Mouse (Mus musculus) lung, postnatal 4 days (tissue): Measurements from ENCODE around the gene Acsm4.
A peak's percentile ranks its signal among the peaks of the same experiment; 100 is the strongest.
"Not testable (repeated sequence)": the region's sequence is repeated elsewhere in the genome, so short reads cannot be mapped to it uniquely, and the experiment has no call there.

ENCODE experiments used
- DNase-seq, 2 experiments: peaks; one replicate each; pipeline ENCODE4 v3.0.0; 2021

Gene Acsm4

DNA sequence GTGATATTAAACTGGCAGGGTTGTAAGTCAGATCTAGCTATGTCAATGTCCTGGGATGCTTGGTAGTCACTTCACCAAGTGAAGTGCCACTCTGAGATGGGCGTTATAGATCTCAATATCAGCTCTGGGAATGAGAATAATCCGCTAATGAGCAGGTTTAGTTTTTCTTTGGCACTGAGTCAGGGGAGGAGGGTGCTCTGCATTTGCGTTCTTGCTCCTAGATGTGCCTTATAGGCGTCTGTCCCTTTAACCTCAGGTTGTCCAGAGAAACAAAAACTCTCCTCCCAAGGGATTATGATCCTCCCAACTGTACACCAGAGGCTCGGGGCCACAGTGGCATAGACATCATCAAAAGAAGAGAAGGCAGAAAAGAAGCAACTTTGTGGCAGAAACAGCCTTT, at the start of gene Acsm4:
Acsm4 (plus strand) TSS at position 301 of the 400 bp plus-strand sequence.
- DNase-seq: no peak

DNA sequence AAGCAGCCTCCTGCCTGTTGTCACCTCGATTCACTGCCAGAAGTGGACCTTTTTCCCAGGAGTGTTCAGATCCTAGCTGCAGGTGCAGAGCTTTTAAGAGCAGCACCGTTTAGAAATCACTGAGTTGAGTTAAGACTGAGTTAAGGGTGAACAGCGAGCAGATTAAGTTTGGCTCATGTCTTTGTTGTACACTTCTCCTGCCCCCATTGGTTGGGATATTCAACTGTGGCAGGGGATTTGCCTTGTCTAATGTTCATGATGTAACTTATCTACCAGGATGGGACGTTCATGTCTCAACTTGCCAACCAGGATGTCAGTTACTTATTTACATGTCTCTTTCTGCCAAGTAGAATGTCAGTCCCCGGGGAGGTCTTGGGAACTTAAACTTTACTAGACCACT, 47.5 kb upstream of the Acsm4 start:
- DNase-seq: no peak

DNA sequence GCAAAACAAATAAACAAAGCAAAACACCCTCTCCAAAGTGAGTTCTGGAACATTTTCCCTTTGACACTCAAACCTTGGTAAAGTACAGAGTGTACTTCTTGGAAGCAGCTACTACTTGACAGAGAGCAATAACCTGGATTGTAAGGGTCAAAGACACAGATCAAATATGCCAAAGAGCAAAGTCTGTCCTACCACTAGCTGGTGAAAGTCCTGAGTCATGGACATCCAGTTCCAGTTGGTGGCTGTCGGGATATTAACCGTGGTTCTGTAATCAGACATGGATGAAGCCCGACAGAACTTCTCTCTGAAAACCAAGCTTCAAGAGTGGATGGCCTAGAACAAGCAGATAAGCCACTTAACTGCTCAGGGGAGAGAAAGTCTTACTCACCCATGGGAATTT, 21.9 kb upstream of the Acsm4 start:
- DNase-seq: no peak

- DNase-seq: no peak
These were observed 19.4 kb upstream of the Acsm4 start for GRCm38 (mm10) chr7:119670395-119670794.

DNA sequence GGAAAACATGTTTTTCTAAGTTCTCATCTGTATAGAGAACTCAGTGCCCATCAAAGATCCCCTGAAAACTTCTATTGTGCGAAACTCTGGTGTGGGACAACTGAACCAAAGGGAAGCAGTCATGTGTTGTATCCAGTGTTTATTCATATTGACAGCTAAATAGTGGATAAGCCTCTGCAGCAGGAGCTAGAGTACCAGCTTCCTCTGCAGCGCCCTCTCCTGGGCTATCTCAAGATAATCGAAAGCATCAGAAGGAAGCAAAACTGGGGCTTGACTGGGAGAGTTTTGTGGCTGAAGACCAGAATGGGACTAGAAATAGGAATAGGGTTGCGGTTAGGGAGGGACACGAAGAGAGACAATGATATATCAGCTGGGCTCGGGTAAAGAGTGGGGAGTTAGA, 18.9 kb upstream of the Acsm4 start:
- no peak for DNase-seq

DNA sequence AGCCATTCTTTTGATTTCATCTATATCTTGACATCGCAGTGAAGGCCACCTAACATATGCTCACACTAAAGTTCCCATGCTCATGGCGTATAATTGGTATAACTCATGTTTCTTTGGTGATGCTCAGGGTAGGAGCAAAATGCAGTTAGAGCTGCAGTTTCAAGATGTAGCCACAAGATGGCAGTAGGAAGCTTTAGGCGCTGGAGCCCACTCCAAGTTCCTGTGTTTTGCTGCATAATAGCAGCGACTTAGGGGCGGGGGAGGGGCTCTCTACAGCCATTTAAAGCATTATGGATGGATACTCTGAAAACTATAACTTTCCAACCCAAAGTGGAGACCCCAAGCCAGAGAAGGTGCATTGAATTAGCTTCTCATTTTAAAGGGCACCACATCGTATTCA, 16.4 kb upstream of the Acsm4 start:
- DNase-seq: peak in 1 of 2 experiments; percentile 17

DNA sequence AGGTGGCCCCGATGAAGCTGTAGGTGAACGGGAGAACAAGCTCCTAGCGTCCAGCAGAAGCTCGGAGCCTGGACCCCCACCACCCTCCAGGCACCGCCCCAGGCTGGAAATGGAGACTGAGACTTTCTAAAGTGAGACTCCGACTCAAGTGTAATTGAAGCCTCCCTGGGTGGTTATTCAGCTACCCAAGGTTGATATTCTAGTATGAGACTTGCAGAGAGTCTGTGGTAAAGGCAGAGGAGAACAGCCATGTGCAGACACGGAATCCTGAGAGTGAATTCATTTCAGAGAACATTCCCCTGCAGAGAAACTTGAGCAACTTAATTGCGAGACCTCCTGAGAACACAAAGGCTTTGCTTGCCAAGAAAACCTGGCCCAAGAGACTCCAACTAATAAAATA, 9.7 kb upstream of the Acsm4 start:
- DNase-seq: no peak

DNA sequence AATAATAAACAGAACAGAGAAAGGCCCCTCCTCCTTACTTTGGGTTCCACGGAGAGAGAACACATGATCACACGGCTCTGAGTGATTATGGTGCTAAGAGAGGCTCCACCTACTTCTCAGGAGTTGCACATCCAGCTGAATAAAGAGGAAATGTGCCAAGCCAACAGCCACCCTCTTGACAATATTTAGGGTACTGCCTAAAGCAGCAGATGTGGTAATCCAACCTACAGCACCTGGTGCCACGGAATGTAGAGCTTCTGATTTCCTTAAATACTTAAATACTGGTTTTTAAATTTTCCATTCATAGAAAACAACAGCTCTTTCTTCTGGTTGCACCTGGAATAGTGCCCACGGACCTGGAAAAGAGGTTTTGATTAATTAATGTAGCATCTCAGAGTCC, 7.1 kb upstream of the Acsm4 start:
- no peak for DNase-seq

DNA sequence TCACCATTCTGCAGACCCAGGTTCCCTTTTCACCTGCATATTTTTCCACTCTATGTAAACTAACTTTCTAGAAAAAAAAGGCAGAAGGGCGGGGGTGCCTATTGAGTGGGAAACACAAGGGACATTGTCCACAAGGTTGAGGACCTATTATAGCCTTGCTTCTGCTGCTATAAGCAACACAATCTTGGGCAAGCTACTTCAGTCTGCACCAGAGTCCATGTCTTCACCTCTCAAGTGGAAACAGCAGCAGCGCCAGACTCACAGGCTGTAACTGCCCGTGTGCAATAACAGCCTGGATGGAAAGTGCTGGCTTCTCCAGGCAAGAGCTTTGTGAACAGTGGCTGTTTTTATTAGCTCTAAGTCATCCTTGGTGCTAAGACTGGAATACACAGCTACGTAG, 2.5 kb downstream of the Acsm4 start:
- DNase-seq: no peak

- DNase-seq: no peak
These were observed 5.1 kb downstream of the Acsm4 start for GRCm38 (mm10) chr7:119694926-119695325.

DNA sequence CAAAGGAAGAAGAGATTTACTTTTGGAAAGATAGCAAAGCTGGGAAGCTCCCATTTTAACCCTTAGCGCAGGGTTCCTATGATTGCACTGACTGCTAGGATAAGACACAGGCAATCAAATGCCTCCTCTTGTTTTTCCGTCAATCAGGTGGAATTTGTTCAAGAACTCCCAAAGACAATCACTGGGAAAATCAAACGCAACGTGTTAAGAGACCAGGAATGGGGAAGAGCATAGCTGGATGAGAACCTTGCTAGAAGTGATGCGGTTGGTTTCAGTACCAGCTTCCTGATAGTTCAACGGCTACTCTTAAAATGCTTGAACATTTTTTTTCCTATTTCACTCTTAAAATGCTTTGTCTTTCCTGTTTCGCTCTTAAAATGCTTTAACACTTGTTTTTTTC, 24.3 kb downstream of the Acsm4 start:
- DNase-seq: no peak

DNA sequence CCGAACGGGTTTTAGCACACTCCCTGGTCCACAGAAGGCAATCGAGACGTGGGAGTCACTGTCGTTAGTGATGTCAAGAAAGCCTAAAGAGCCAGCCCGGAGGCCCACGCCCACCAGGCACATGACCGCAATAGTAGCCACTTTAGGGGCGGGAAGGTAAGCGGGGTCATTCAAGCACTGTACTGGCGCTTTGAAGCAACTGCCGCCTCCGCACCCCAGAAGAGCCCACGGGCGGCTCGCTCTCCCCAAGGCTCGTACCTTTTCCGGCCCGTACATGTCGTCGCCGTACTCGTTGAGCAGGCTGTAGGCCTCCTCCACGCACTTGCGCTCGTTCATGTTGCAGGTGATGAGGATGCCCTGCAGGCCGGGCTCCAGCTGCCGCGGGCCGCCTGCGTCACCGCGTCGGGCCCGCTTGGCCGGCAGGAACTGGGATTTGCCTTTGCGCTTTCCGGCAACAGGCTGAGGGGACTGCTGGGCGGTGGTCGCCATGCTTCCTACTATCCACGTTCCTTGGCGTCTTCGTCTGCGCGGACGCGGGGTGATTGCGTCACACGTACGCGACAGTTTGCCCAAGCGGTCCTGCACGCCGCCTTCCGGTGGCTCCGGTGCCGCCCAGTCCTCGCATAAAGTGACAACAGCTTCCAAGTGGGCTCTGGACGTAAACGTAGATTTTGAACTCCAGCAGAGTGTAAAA, 30.6 kb downstream of the Acsm4 start, which contains the start of gene Thumpd1:
Thumpd1 (minus strand) TSS at position 546 of the 694 bp plus-strand sequence.
- peak; percentile 95 for DNase-seq

DNA sequence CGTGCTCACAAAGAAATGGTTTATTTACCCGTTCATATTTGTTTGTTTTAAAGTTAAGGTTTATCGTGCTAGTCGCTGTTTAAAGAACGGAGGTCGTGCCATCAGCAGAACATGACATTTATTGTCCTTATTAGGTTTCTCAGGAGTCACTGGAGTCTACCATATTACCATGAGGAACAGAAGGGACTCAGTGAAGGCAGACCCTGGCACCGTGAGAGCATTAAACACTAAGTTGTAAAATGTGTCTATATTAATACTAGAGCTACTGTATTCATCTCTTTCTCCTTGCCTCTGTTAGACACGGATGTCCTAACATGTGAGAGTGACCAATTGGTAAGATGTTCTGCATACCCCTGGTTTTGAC, 31.1 kb downstream of the Acsm4 start:
- DNase-seq: no peak

DNA sequence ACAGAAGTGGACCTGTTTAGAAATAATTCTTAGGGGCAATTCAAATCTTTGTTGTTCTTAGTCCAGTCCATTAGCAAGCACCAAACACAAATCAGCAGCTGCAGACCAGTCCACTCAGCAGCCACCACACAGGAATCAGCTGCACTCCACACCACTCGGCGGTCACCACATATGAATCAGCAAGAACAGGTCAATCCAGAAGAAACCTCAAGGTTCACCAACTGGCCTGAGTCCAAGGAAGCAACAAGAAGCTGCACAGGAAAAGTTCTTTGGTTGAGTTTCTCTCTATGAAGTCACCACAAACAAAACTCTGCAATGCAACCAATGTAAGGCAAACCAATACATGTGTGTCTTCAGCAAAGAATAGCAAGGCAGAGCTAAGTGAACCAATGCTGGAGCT, 37.8 kb downstream of the Acsm4 start:
- no peak for DNase-seq

DNA sequence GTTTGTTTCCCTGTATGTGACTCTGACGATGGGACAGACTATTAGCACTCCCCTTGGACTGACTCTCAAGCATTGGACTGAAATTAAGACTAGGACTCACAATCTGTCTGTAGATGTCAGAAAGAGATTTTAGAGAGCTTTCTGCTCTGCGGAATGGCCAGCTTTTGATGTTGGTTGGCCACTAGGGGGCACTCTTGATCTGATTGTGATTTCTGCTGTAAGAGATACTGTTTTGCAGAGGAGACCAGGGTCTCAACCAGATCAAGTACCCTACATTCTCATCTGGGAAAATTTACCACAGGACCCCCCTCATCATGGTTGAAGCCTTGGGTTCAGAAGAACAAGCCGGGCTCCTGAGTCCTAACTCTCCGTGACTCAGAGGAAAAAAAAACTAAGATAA, 41.4 kb downstream of the Acsm4 start:
- DNase-seq: peak in 1 of 2 experiments; percentile 16

DNA sequence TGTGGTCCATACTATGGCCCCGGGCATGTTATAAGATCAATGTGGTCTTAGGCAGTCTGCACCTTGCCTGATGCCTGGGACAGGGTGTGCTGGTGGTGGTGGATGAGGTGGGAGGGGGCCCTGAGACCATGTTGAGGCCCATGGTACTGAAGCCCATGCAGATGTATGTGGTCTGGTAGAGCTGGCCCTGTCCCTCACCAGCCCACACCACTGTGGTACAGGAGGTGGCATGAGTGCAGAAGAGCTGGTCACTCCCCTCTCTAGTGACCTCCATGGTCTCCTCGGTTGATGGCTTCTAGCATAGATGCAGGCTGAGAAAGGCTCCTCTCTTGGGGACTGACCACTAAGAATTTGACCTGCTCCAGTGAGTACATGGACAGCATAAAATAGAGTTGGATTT, 49.1 kb downstream of the Acsm4 start:
- no peak for DNase-seq

DNA sequence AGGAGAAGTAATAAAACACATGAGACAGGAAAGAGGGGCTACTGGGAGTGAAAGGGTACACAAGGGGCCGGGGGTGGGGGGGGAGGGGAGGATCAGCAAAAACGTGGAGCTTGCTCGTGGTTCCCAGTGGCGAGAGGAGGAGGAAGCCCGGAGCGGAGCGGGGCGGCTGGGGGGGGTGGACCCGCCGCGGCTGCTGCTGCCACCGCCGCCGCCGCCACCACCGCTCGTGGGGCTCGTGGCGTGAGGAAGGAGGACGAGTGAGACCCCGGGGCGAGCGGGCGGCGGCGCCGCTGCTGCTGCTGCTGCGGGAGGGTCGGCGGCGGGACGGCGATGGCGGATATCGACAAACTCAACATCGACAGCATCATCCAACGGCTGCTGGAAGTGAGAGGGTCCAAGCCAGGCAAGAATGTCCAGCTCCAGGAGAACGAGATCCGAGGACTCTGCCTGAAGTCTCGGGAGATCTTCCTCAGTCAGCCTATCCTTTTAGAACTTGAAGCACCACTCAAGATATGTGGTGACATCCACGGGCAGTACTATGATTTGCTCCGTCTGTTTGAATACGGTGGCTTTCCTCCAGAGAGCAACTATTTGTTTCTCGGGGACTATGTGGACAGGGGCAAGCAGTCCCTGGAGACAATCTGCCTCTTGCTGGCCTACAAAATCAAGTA, 50.1 kb downstream of the Acsm4 start:
- not testable (repeated sequence) for DNase-seq

DNA sequence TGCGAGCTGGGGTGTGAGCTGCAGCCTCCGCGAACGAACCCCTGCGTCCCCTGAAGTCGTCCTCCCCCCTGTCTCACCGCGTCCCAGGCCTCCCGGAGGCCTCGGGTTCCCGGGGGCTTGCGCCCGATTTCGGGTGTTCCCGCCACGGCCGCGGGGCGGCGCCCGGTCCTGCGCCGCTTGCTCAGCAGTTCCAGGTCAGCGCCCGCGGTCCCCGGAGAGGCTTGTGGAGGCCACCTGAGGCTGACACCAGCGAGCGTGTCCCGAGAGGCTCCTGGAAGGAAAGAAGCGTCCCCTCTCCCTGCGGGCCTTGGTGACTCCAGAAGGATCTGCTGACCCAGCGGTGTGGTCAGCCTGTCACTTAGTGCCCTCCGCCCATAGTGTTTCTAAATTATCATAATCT, 54.5 kb downstream of the Acsm4 start:
- DNase-seq: no peak

GRCm38 (mm10) chr7:119745869-119746268, 56.0 kb downstream of the Acsm4 start:
- DNase-seq: no peak

- DNase-seq: no peak
These were observed 58.9 kb downstream of the Acsm4 start for GRCm38 (mm10) chr7:119748761-119749160.

DNA sequence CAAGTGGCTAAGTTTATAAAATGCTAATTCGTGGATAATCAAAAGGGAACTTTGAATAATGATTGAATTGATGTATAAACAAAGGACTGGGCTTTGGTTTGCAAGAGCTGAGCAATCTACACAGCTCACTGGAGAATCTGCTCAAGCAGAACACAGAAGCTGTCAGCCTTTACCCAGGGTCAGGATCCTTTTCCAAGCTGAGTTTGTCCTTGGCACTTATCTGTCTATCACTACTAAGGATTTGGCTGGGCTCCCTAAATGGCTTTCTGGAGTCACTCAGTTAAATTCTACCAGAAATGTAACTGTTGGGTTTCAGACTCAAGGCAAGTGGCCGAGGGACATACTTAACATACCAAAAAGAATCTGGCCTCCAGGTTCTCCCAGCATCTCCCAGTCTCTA, 60.1 kb downstream of the Acsm4 start:
- no peak for DNase-seq

- no peak for DNase-seq
These were observed 63.9 kb downstream of the Acsm4 start for GRCm38 (mm10) chr7:119753696-119754095.

- DNase-seq: no peak
These were observed 70.7 kb downstream of the Acsm4 start, which contains the start of gene Acsm3 for GRCm38 (mm10) chr7:119760527-119760951. Acsm3 (plus strand) TSS chr7:119760923.

GRCm38 (mm10) chr7:119762166-119762697, 72.4 kb downstream of the Acsm4 start:
- DNase-seq: no peak
